Mouse (Mus musculus) heart, embryonic 11.5 days (tissue): ENCODE results near the gene Gm5294. TPM values are rescaled to one million over a fixed set of nuclear protein-coding genes. Genes with fewer than 3 reads are reported as not detected.

Experiments
- polyA plus RNA-seq: library from polyadenylated mRNA; unstranded; fragments of >200 nt; fragmentation: Nextera tagmentation; extraction: Ambion mirVana; gene quantifications from 2 replicates; pipeline ENCODE4 v1.2.1, GENCODE M21; 2014

Gm5294 gene
- polyA plus RNA-seq, 1 experiment from 2014 or later: not detected

Other genes with a start within 250 kb of the Gm5294 start
- gene Zfp68, start 200.3 kb upstream of the Gm5294 start, polyA plus RNA-seq: 43.7 and 52.4 TPM in 2 replicates
- 7.4 and 8.7 TPM in 2 replicates for gene A430033K04Rik, start 197.2 kb upstream of the Gm5294 start, polyA plus RNA-seq
- gene Fam20c, start 65.6 kb upstream of the Gm5294 start, polyA plus RNA-seq: 3.0 and 3.7 TPM in 2 replicates
- gene Pdgfa, start 177.3 kb downstream of the Gm5294 start, polyA plus RNA-seq: 29.3 and 30.8 TPM in 2 replicates